Mouse (Mus musculus) hematopoietic stem cell, adult 5-6 weeks (primary cell): Measurements from ENCODE around the gene Gm10647. TPM values are rescaled to one million over a fixed set of nuclear protein-coding genes. Genes with fewer than 3 reads are reported as not detected.

ENCODE experiments used
- ATAC-seq, 2 experiments: fragments of 125-278 bp in 1 of 2; replicated peaks in 1 of 2; 2 replicates each; pipeline ENCODE4 v1.8.0; 2016 to 2017; ENCODE audit warnings: inconsistent platforms in 2 of 2, mild to moderate bottlenecking in 2 of 2, moderate number of reproducible peaks in 2 of 2, low read depth in 1 of 2, moderate TSS enrichment in 1 of 2; ENCODE audit not compliant: low FRiP score in 2 of 2, poor library complexity in 2 of 2, severe bottlenecking in 2 of 2, insufficient read depth in 1 of 2, low TSS enrichment in 1 of 2
- total RNA-seq: library from RNA; stranded (forward); fragments of 172-1452, 232-1000 nt; gene quantifications from 2 replicates; pipeline ENCODE4 v1.2.3, GENCODE M21; 2017

Gm10647 gene
- total RNA-seq, 1 experiment from 2014 or later: not detected

- ATAC-seq: no peak
Observed at GRCm38 (mm10) chr9:66833851-66834250, 37.0 kb downstream of the Gm10647 start.

GRCm38 (mm10) chr9:66834318-66835096 is 37.7 kb downstream of the Gm10647 start, which contains the start of gene Aph1c:
Gene Aph1c (minus strand): TSS chr9:66834726.
- peak; percentile 97 for ATAC-seq

- ATAC-seq: peak in 1 of 2 experiments; percentile 54; a peak in 3 of 4 replicates
Observed at GRCm38 (mm10) chr9:66835097-66835480, 38.2 kb downstream of the Gm10647 start.

GRCm38 (mm10) chr9:66846822-66847221 is 50.0 kb downstream of the Gm10647 start:
- no peak for ATAC-seq

Other genes starting within 250 kb of the Gm10647 start
- 39.4 and 70.8 TPM in 2 replicates for gene Usp3, start 203.9 kb upstream of the Gm10647 start, total RNA-seq
- gene Car12, start 83.4 kb upstream of the Gm10647 start, total RNA-seq: 1.9 and 2.4 TPM in 2 replicates
- 3.1 and 5.8 TPM in 2 replicates for gene Aph1b, start 1.5 kb upstream of the Gm10647 start, total RNA-seq
- gene Aph1c, start 37.7 kb downstream of the Gm10647 start, total RNA-seq: 1.4 and 5.5 TPM in 2 replicates
- gene Rab8b, start 122.6 kb downstream of the Gm10647 start, total RNA-seq: 99.3 and 118 TPM in 2 replicates
- gene Rps27l, start 149.0 kb downstream of the Gm10647 start, total RNA-seq: 82.7 and 100 TPM in 2 replicates
- 17.9 and 23.8 TPM in 2 replicates for gene Lactb, start 178.4 kb downstream of the Gm10647 start, total RNA-seq